Mouse (Mus musculus) heart, postnatal 36 days (tissue): ENCODE results near the gene Homer2. TPM values are rescaled to one million over a fixed set of nuclear protein-coding genes. Genes with fewer than 3 reads are reported as not detected.

Experiments used
- DNase-seq, 2 experiments: peaks; one replicate each; pipeline ENCODE4 v3.0.0; 2021 to 2022
- intact Hi-C: fragments of 180-260 bp; cut with DNase I; formaldehyde crosslinking; loops from one replicate; pipeline ENCODE4 v1.15.1; 2025
- total RNA-seq, 2 experiments: library from RNA; stranded (reverse); gene quantifications; 2 replicates each; pipeline ENCODE4 v1.2.3; 2021

Homer2 gene
- total RNA-seq, 2 experiments from 2014 or later = 89.6 to 108 TPM

- peak; percentile 42 to 65 for DNase-seq
- intact Hi-C loops = no loop called here
These were observed 623 bp downstream of the Homer2 start for GRCm38 (mm10) chr7:81706416-81707391.

- intact Hi-C loops = no loop called here
- peak in 1 of 2 experiments; percentile 13 for DNase-seq
These were observed 1.3 kb downstream of the Homer2 start for GRCm38 (mm10) chr7:81706027-81706415.

- DNase-seq = no peak
- intact Hi-C loops = no loop called here
These were observed 9.0 kb downstream of the Homer2 start for GRCm38 (mm10) chr7:81698357-81698756.

- no peak for DNase-seq
- intact Hi-C loops = no loop called here
These were observed 9.4 kb downstream of the Homer2 start for GRCm38 (mm10) chr7:81697954-81698353.

GRCm38 (mm10) chr7:81695763-81696533, 11.4 kb downstream of the Homer2 start:
- DNase-seq = no peak
- intact Hi-C loops = no loop called here

GRCm38 (mm10) chr7:81691067-81691466, 16.3 kb downstream of the Homer2 start:
- intact Hi-C loops = no loop called here
- no peak for DNase-seq

- no peak for DNase-seq
- intact Hi-C loops = no loop called here
These were observed 18.1 kb downstream of the Homer2 start for GRCm38 (mm10) chr7:81689116-81689681.

GRCm38 (mm10) chr7:81688378-81688777, 18.9 kb downstream of the Homer2 start:
- intact Hi-C loops = no loop called here
- no peak for DNase-seq

GRCm38 (mm10) chr7:81687684-81688316, 19.5 kb downstream of the Homer2 start:
- DNase-seq = no peak
- intact Hi-C loops = no loop called here

- no peak for DNase-seq
- intact Hi-C loops = no loop called here
These were observed 22.0 kb downstream of the Homer2 start for GRCm38 (mm10) chr7:81685375-81685774.

- peak in 1 of 2 experiments; percentile 26 for DNase-seq
- intact Hi-C loops = no loop called here
These were observed 23.4 kb downstream of the Homer2 start for GRCm38 (mm10) chr7:81683779-81684422.

- intact Hi-C loops = no loop called here
- DNase-seq = no peak
These were observed 25.9 kb downstream of the Homer2 start for GRCm38 (mm10) chr7:81681386-81681785.

- DNase-seq = no peak
- intact Hi-C loops = no loop called here
These were observed 33.8 kb downstream of the Homer2 start for GRCm38 (mm10) chr7:81673359-81674013.

- DNase-seq = no peak
- intact Hi-C loops = no loop called here
These were observed 34.5 kb downstream of the Homer2 start for GRCm38 (mm10) chr7:81672735-81673291.

- intact Hi-C loops = no loop called here
- no peak for DNase-seq
These were observed 40.2 kb downstream of the Homer2 start for GRCm38 (mm10) chr7:81667156-81667555.

- no peak for DNase-seq
- intact Hi-C loops = no loop called here
These were observed 40.7 kb downstream of the Homer2 start for GRCm38 (mm10) chr7:81666585-81666984.

- DNase-seq = no peak
- intact Hi-C loops = no loop called here
These were observed 44.3 kb downstream of the Homer2 start for GRCm38 (mm10) chr7:81663057-81663456.

- DNase-seq = no peak
- intact Hi-C loops = no loop called here
These were observed 49.5 kb downstream of the Homer2 start for GRCm38 (mm10) chr7:81657631-81658347.

GRCm38 (mm10) chr7:81657055-81657454, 50.3 kb downstream of the Homer2 start:
- no peak for DNase-seq
- intact Hi-C loops = no loop called here
